Mouse (Mus musculus): ENCODE data around the gene Alk.

- TF ChIP-seq CTCF (IDR thresholded peaks at IDR 0.05; ENCODE audit: low read depth) (no peak), EP300 (IDR thresholded peaks at IDR 0.05; ENCODE audit: low read depth) (no peak)
Observed at GRCm38 (mm10) chr17:72068176-72068575, 536.3 kb downstream of the Alk start.

All from liver, postnatal 0 days (tissue).